ENCODE assay signal across 9 mouse cellular contexts in genomic region chr11:83417080-83417479, GRCm38 (mm10). TPM values are rescaled to one million over a fixed set of nuclear protein-coding genes. Genes with fewer than 3 reads are reported as not detected.
DNase-seq lines count a peak whose midpoint lies in the region; ATAC-seq and TF ChIP-seq lines count a peak whose summit lies in the region.
"Had no signal": no experiment of that assay in that cellular context is flagged by ENCODE, and none has a peak within 500 bp of the region (broad histone marks: within the 10 kb centered on the region; RNA-seq: fewer than 3 reads in every experiment).

No protein-coding gene starts in this region.

- peaks cover 34% of the 10 kb centered on the region for H3K27me3 ChIP-seq in heart, postnatal 0 days (ENCODE audit: control insufficient read depth, insufficient read depth, low read length)
- peaks cover 18% of the 10 kb centered on the region; the same call in 1 of the 2 replicates for H3K27me3 ChIP-seq in G1E (ENCODE audit: insufficient read depth, low read length)
- H3K27me3 ChIP-seq in liver, adult 2 months (ENCODE audit: control insufficient read depth, insufficient read depth, low read length) = peaks cover 12% of the 10 kb centered on the region
- no peaks in the 10 kb centered on the region for H3K27me3 ChIP-seq in stomach, postnatal 0 days (ENCODE audit: control insufficient read depth, insufficient read depth, low read length)

- no peak overlapping the region for H3K4me2 ChIP-seq in heart, postnatal 0 days (ENCODE audit: low read depth, low read length)
- no peak overlapping the region for H3K4me2 ChIP-seq in stomach, postnatal 0 days (replicated peaks; ENCODE audit: low read depth)
- H3K4me2 ChIP-seq: liver, embryonic 13.5 days had no signal

- H3K4me3 ChIP-seq in heart, postnatal 0 days (ENCODE audit: low read depth, low read length) = no peak overlapping the region
- H3K4me3 ChIP-seq in G1E (ENCODE audit: low read depth, low read length) = no peak overlapping the region
- H3K4me3 ChIP-seq in liver, adult 2 months (ENCODE audit: insufficient read depth, low read depth, low read length) = no peak overlapping the region
- no peak overlapping the region for H3K4me3 ChIP-seq in stomach, postnatal 0 days (ENCODE audit: low read depth, low read length)
- H3K4me3 ChIP-seq: liver, embryonic 13.5 days had no signal

- H3K4me1 ChIP-seq in heart, postnatal 0 days (ENCODE audit: control insufficient read depth, insufficient read depth) = no peaks in the 10 kb centered on the region
- no peaks in the 10 kb centered on the region for H3K4me1 ChIP-seq in G1E (ENCODE audit: insufficient read depth, low read depth, low read length)
- H3K4me1 ChIP-seq in liver, adult 2 months (ENCODE audit: control insufficient read depth, insufficient read depth, low read length) = no peaks in the 10 kb centered on the region
- H3K4me1 ChIP-seq in stomach, postnatal 0 days (replicated peaks; ENCODE audit: control insufficient read depth, insufficient read depth) = no peaks in the 10 kb centered on the region

- intact Hi-C loops in heart, postnatal 25 days (cut with DNase I) = no loop called here

- WGBS in heart, postnatal 0 days = 5% methylated on average over 5 of the region's 5 CpGs
- 8% methylated on average over 5 of the region's 5 CpGs for WGBS in liver, adult 2 months
- 4% methylated on average over 5 of the region's 5 CpGs for WGBS in stomach, postnatal 0 days

- peak; percentile 55 for DNase-seq in heart, postnatal 0 days (ENCODE audit: low spot score)
- no peak for DNase-seq in heart, postnatal 25 days (ENCODE audit: low spot score)
- DNase-seq in G1E (ENCODE audit: low spot score) = peak; percentile 50
- peak; percentile 62 for DNase-seq in embryo, embryonic 11.5 days (ENCODE audit: low read depth, low spot score)
- DNase-seq in liver, adult 2 months (ENCODE audit: extremely low read depth, low read depth, low spot score) = peak; percentile 34
- DNase-seq in stomach, postnatal 0 days (ENCODE audit: low spot score) = peak; percentile 72
- DNase-seq in right cerebral cortex, postnatal 14 days = no peak
- DNase-seq in frontal cortex, postnatal 36 days (ENCODE audit: low spot score in 2 of 2) = no peak
- DNase-seq: liver, embryonic 13.5 days had no signal

- H3K36me3 ChIP-seq in heart, postnatal 0 days (replicated peaks; ENCODE audit: control insufficient read depth, insufficient read depth, low read length) = no peaks in the 10 kb centered on the region
- H3K36me3 ChIP-seq in G1E (replicated peaks) = no peaks in the 10 kb centered on the region
- H3K36me3 ChIP-seq in liver, adult 2 months (ENCODE audit: control insufficient read depth, insufficient read depth, low read length) = no peaks in the 10 kb centered on the region
- no peaks in the 10 kb centered on the region for H3K36me3 ChIP-seq in stomach, postnatal 0 days (ENCODE audit: control insufficient read depth, insufficient read depth, low read length)
- H3K36me3 ChIP-seq: liver, embryonic 13.5 days had no signal

- no peak for ATAC-seq in heart, postnatal 0 days (ENCODE audit: insufficient read depth, low read depth)
- no peak for ATAC-seq in G1E (ENCODE audit: extremely low read depth, insufficient number of reproducible peaks, low FRiP score, poor library complexity, severe bottlenecking)
- no peak for ATAC-seq in stomach, postnatal 0 days (ENCODE audit: low FRiP score, low TSS enrichment)

- no peak for TF ChIP-seq EP300 in heart, postnatal 0 days (IDR thresholded peaks at IDR 0.05; ENCODE audit: low read depth)
- TF ChIP-seq EP300 in stomach, postnatal 0 days (optimal IDR thresholded peaks at IDR 0.05) = no peak

- no peak overlapping the region for H3K9ac ChIP-seq in heart, postnatal 0 days (replicated peaks; ENCODE audit: low read depth, low read length)
- H3K9ac ChIP-seq in liver, adult 2 months (ENCODE audit: low read depth, low read length) = no peak overlapping the region
- no peak overlapping the region for H3K9ac ChIP-seq in stomach, postnatal 0 days (ENCODE audit: low read length)
- H3K9ac ChIP-seq: liver, embryonic 13.5 days had no signal

- H3K27ac ChIP-seq in heart, postnatal 0 days (ENCODE audit: low read depth) = no peak overlapping the region
- H3K27ac ChIP-seq in liver, adult 2 months (replicated peaks; ENCODE audit: insufficient read depth, low read depth, low read length) = no peak overlapping the region
- no peak overlapping the region for H3K27ac ChIP-seq in stomach, postnatal 0 days (replicated peaks)
- H3K27ac ChIP-seq: liver, embryonic 13.5 days had no signal

- no peaks in the 10 kb centered on the region for H3K79me2 ChIP-seq in liver, adult 2 months (ENCODE audit: control insufficient read depth, insufficient read depth, low read length)

- TF ChIP-seq CTCF in heart, postnatal 0 days (IDR thresholded peaks at IDR 0.05; ENCODE audit: low read depth) = no peak
- no peak for TF ChIP-seq CTCF in G1E (IDR thresholded peaks at IDR 0.05; ENCODE audit: low read depth, low read length)
- TF ChIP-seq CTCF in liver, adult 2 months (IDR thresholded peaks at IDR 0.05; ENCODE audit: low read depth, low read length) = no peak
- TF ChIP-seq CTCF in stomach, postnatal 0 days (IDR thresholded peaks at IDR 0.05; ENCODE audit: low read depth) = no peak

- TF ChIP-seq POLR2A in liver, adult 2 months (IDR thresholded peaks at IDR 0.05; ENCODE audit: extremely low read depth, insufficient read depth, low read length) = no peak

- H3K9me3 ChIP-seq in heart, postnatal 0 days (replicated peaks; ENCODE audit: control insufficient read depth, low read length) = no peaks in the 10 kb centered on the region
- H3K9me3 ChIP-seq in G1E (replicated peaks) = peaks cover 3% of the 10 kb centered on the region; the same call in 1 of the 2 replicates
- H3K9me3 ChIP-seq in stomach, postnatal 0 days (ENCODE audit: control insufficient read depth, low read length) = no peaks in the 10 kb centered on the region
- H3K9me3 ChIP-seq: liver, embryonic 13.5 days had no signal

RNA-seq across cellular contexts. Expression of gene Rasl10b, which starts 8.1 kb away (rescaled TPM):
- 31.1 and 45.3 TPM in 2 replicates for total RNA-seq in heart, postnatal 0 days (2014; rRNA removed; ENCODE audit: low replicate concordance)
- polyA plus RNA-seq in heart, postnatal 0 days (2015; fragmentation: Nextera tagmentation; extraction: Ambion mirVana) = 7.9 and 9.2 TPM in 2 replicates
- 10 to 100 TPM; 49.6 to 60.1 TPM for total RNA-seq in heart, postnatal 25 days (2021)
- total RNA-seq in G1E (2014; fragmentation: Nextera tagmentation) (not detected in 2 replicates), G1E (2017) (0.06 TPM in 1 of 2 replicates, not detected in the other)
- 0.04 and 0.09 TPM in 2 replicates for polyA plus RNA-seq in G1E (2012)
- total RNA-seq in liver, adult 2 months (2014; rRNA removed) = 0.07 and 0.18 TPM in 2 replicates
- 0.12 and 0.24 TPM in 2 replicates for polyA plus RNA-seq in liver, adult 2 months (2012; rRNA removed)
- 0.69 and 1.1 TPM in 2 replicates for polyA plus RNA-seq in stomach, postnatal 0 days (2015; fragmentation: Nextera tagmentation; extraction: Ambion mirVana)

RNA-seq across cellular contexts. Expression of gene Gas2l2, which starts 12.2 kb away (rescaled TPM):
- total RNA-seq in heart, postnatal 0 days (2014; rRNA removed; ENCODE audit: low replicate concordance) = not detected in 2 replicates
- 0.15 TPM in 1 of 2 replicates, not detected in the other for polyA plus RNA-seq in heart, postnatal 0 days (2015; fragmentation: Nextera tagmentation; extraction: Ambion mirVana)
- total RNA-seq in heart, postnatal 25 days (2021) = not detected
- total RNA-seq in G1E (2014; fragmentation: Nextera tagmentation) = not detected in 2 replicates
- total RNA-seq in G1E (2017) = 0.05 and 0.06 TPM in 2 replicates
- polyA plus RNA-seq in G1E (2012) = not detected in 2 replicates
- not detected in 2 replicates for total RNA-seq in liver, adult 2 months (2014; rRNA removed)
- not detected in 2 replicates for polyA plus RNA-seq in liver, adult 2 months (2012; rRNA removed)
- polyA plus RNA-seq in stomach, postnatal 0 days (2015; fragmentation: Nextera tagmentation; extraction: Ambion mirVana) = 0.11 and 0.21 TPM in 2 replicates
- polyA plus RNA-seq: liver, embryonic 13.5 days had no signal

RNA-seq across cellular contexts. Expression of gene 1700020L24Rik, which starts 20.4 kb away (rescaled TPM):
- 4.2 TPM in 1 of 2 replicates, not detected in the other for total RNA-seq in heart, postnatal 0 days (2014; rRNA removed; ENCODE audit: low replicate concordance)
- 0.81 and 1.1 TPM in 2 replicates for polyA plus RNA-seq in heart, postnatal 0 days (2015; fragmentation: Nextera tagmentation; extraction: Ambion mirVana)
- total RNA-seq in heart, postnatal 25 days (2021) = not detected
- not detected in 2 replicates for total RNA-seq in G1E (2014; fragmentation: Nextera tagmentation)
- not detected in 2 replicates for total RNA-seq in G1E (2017)
- polyA plus RNA-seq in G1E (2012) = not detected in 2 replicates
- not detected in 2 replicates for total RNA-seq in liver, adult 2 months (2014; rRNA removed)
- polyA plus RNA-seq in liver, adult 2 months (2012; rRNA removed) = not detected in 2 replicates
- 0.68 and 0.98 TPM in 2 replicates for polyA plus RNA-seq in stomach, postnatal 0 days (2015; fragmentation: Nextera tagmentation; extraction: Ambion mirVana)

RNA-seq across cellular contexts. Expression of gene Mmp28, which starts 45.8 kb away (rescaled TPM):
- total RNA-seq in heart, postnatal 0 days (2014; rRNA removed; ENCODE audit: low replicate concordance) = 7.8 and 24.7 TPM in 2 replicates
- polyA plus RNA-seq in heart, postnatal 0 days (2015; fragmentation: Nextera tagmentation; extraction: Ambion mirVana) = 3.7 and 4.3 TPM in 2 replicates
- total RNA-seq in heart, postnatal 25 days (2021) = 1 to 10 TPM; 4.6 to 5.7 TPM
- total RNA-seq in G1E (2014; fragmentation: Nextera tagmentation) = not detected in 2 replicates
- total RNA-seq in G1E (2017) = 0.06 and 0.11 TPM in 2 replicates
- not detected in 2 replicates for polyA plus RNA-seq in G1E (2012)
- total RNA-seq in liver, adult 2 months (2014; rRNA removed) = 0.18 and 0.27 TPM in 2 replicates
- 0.26 and 0.29 TPM in 2 replicates for polyA plus RNA-seq in liver, adult 2 months (2012; rRNA removed)
- 5.6 and 6.4 TPM in 2 replicates for polyA plus RNA-seq in stomach, postnatal 0 days (2015; fragmentation: Nextera tagmentation; extraction: Ambion mirVana)

RNA-seq across cellular contexts. Expression of gene Taf15, which starts 55.8 kb away (rescaled TPM):
- total RNA-seq in heart, postnatal 0 days (2014; rRNA removed; ENCODE audit: low replicate concordance) = 1.6 and 6.0 TPM in 2 replicates
- polyA plus RNA-seq in heart, postnatal 0 days (2015; fragmentation: Nextera tagmentation; extraction: Ambion mirVana) = 4.2 and 4.7 TPM in 2 replicates
- total RNA-seq in heart, postnatal 25 days (2021) = 10 to 100 TPM; 33.7 to 33.8 TPM
- total RNA-seq in G1E (2014; fragmentation: Nextera tagmentation) = 99.5 and 106 TPM in 2 replicates
- total RNA-seq in G1E (2017) = 22.7 and 29.9 TPM in 2 replicates
- 41.8 and 47.1 TPM in 2 replicates for polyA plus RNA-seq in G1E (2012)
- 29.1 and 29.9 TPM in 2 replicates for total RNA-seq in liver, adult 2 months (2014; rRNA removed)
- polyA plus RNA-seq in liver, adult 2 months (2012; rRNA removed) = 7.1 and 8.5 TPM in 2 replicates
- 2.8 and 4.0 TPM in 2 replicates for polyA plus RNA-seq in stomach, postnatal 0 days (2015; fragmentation: Nextera tagmentation; extraction: Ambion mirVana)

Comparison
In these comparisons a context has a peak if more than half of its experiments do, and no peak if none do; other contexts are left out.
1. DNase-seq: peak in heart, postnatal 0 days (single experiment), G1E (single experiment), embryo, embryonic 11.5 days (single experiment), liver, adult 2 months (single experiment) and stomach, postnatal 0 days (single experiment); none in heart, postnatal 25 days (single experiment), right cerebral cortex, postnatal 14 days (single experiment) and frontal cortex, postnatal 36 days (0 of 2).
2. RNA of gene Rasl10b, which starts 8.1 kb away (total RNA-seq): 49.6 to 60.1 TPM in heart, postnatal 25 days and 31.1 to 45.3 TPM in heart, postnatal 0 days; 0.07 to 0.18 TPM in liver, adult 2 months and 0.06 TPM in G1E; every median in the first group is over 10 times any median in the second.